Comparison of ENCODE assay signal across 8 mouse cellular contexts in the genomic region with DNA sequence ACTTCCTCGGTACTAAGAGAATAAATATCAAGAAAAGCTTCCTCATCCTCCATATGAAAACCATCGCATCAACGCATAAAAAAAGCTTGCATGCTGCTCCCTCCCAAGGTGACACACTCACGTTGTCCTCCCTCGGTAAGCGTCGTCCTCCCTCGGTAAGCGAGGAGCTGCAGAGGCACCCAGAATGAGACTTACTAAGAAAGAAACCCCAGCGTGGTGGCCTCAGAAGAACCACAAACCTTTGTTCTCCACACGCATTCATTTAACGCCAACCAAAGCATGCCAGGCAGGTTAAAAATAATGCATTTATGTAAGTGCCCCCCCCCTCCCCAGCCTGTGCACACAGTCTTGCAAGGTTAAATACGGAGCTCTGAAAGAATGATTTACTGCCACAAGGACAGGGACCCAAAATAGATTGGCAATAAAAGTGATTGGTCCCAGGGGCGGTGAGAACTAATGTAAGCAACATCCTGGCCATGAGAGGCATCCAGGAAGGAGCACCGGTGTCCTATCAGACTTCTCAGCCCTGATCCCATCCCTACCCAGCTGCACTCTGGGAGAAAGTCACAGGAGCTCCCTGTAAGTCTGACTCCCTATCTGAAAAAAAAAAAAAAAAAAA. TPM values are rescaled to one million over a fixed set of nuclear protein-coding genes. Genes with fewer than 3 reads are reported as not detected.
DNase-seq lines count a peak whose midpoint lies in the region; ATAC-seq and TF ChIP-seq lines count a peak whose summit lies in the region.

No protein-coding gene starts in this region.

- no peaks in the 10 kb centered on the region for H3K36me3 ChIP-seq in forebrain, embryonic 11.5 days (ENCODE audit: control insufficient read depth, insufficient read depth, low read length)
- H3K36me3 ChIP-seq in intestine, embryonic 15.5 days, result no peaks in the 10 kb centered on the region
- no peaks in the 10 kb centered on the region for H3K36me3 ChIP-seq in neural tube, embryonic 13.5 days
- no peaks in the 10 kb centered on the region for H3K36me3 ChIP-seq in liver, embryonic 11.5 days (ENCODE audit: control insufficient read depth, insufficient read depth, low read length)

- no peak for DNase-seq in left cerebral cortex, adult 2 months (ENCODE audit: extremely low spot score in 1 of 2, low spot score in 2 of 2)
- DNase-seq in left cerebral cortex, adult 11 months (ENCODE audit: low spot score), result no peak
- DNase-seq in forebrain, embryonic 11.5 days (ENCODE audit: low spot score), result no peak
- no peak for DNase-seq in urinary bladder, postnatal 36 days (ENCODE audit: low spot score in 2 of 2)
- no peak for DNase-seq in liver, embryonic 11.5 days (ENCODE audit: low spot score)
- DNase-seq in gastrocnemius, postnatal 36 days, result no peak

- ATAC-seq in forebrain, embryonic 11.5 days (replicated peaks; ENCODE audit: low FRiP score), result no peak
- no peak for ATAC-seq in intestine, embryonic 15.5 days
- ATAC-seq in neural tube, embryonic 13.5 days (ENCODE audit: low read depth), result no peak
- ATAC-seq in liver, embryonic 11.5 days (replicated peaks; ENCODE audit: low FRiP score), result no peak

- 0 out of 2 replicates have a peak overlapping the region, but pooled peaks have one; percentile 27 for H3K4me2 ChIP-seq in forebrain, embryonic 11.5 days (ENCODE audit: low read depth, low read length, severe bottlenecking)
- peak overlapping the region; percentile 26 for H3K4me2 ChIP-seq in intestine, embryonic 15.5 days (replicated peaks)
- peak overlapping the region; percentile 89 for H3K4me2 ChIP-seq in neural tube, embryonic 13.5 days
- no peak overlapping the region for H3K4me2 ChIP-seq in liver, embryonic 11.5 days

- 10% methylated on average over 15 of the region's 15 CpGs for WGBS in forebrain, embryonic 11.5 days
- 15% methylated on average over 15 of the region's 15 CpGs for WGBS in intestine, embryonic 15.5 days
- 4% methylated on average over 15 of the region's 15 CpGs for WGBS in neural tube, embryonic 13.5 days
- WGBS in liver, embryonic 11.5 days, result 25% methylated on average over 15 of the region's 15 CpGs

- TF ChIP-seq CTCF in left cerebral cortex, adult 2 months (IDR thresholded peaks at IDR 0.05), result no peak

- peak overlapping the region; percentile 32; the same call in 1 of the 2 replicates for H3K9ac ChIP-seq in forebrain, embryonic 11.5 days (ENCODE audit: low read length)
- H3K9ac ChIP-seq in intestine, embryonic 15.5 days, result peak overlapping the region; percentile 10; the same call in 1 of the 2 replicates
- peak overlapping the region; percentile 55 for H3K9ac ChIP-seq in neural tube, embryonic 13.5 days
- H3K9ac ChIP-seq in liver, embryonic 11.5 days (ENCODE audit: low read depth, low read length), result no peak overlapping the region

- H3K9me3 ChIP-seq in forebrain, embryonic 11.5 days (ENCODE audit: control insufficient read depth, low read length), result no peaks in the 10 kb centered on the region
- H3K9me3 ChIP-seq in intestine, embryonic 15.5 days, result no peaks in the 10 kb centered on the region
- H3K9me3 ChIP-seq in neural tube, embryonic 13.5 days, result no peaks in the 10 kb centered on the region
- no peaks in the 10 kb centered on the region for H3K9me3 ChIP-seq in liver, embryonic 11.5 days (ENCODE audit: control insufficient read depth, low read length)

- peaks cover 10% of the 10 kb centered on the region for H3K4me1 ChIP-seq in forebrain, embryonic 11.5 days (replicated peaks; ENCODE audit: control insufficient read depth, insufficient read depth, low read length)
- peaks cover 38% of the 10 kb centered on the region for H3K4me1 ChIP-seq in intestine, embryonic 15.5 days (replicated peaks)
- peaks cover 68% of the 10 kb centered on the region for H3K4me1 ChIP-seq in neural tube, embryonic 13.5 days (replicated peaks)
- peaks cover 26% of the 10 kb centered on the region for H3K4me1 ChIP-seq in liver, embryonic 11.5 days (replicated peaks; ENCODE audit: control insufficient read depth, insufficient read depth, low read length)

- intact Hi-C loops in left cerebral cortex, adult 2 months (cut with DNase I), result loop anchor here (5.0 kb wide), 1 partner anchor 84 kb away; no protein-coding TSS in a partner anchor
- intact Hi-C loops in gastrocnemius, postnatal 36 days (cut with DNase I), result loop anchor here (2.0 kb wide), 1 partner anchor 343 kb away; no protein-coding TSS in a partner anchor

- peak overlapping the region; percentile 36 for H3K4me3 ChIP-seq in left cerebral cortex, adult 2 months
- no peak overlapping the region for H3K4me3 ChIP-seq in forebrain, embryonic 11.5 days (ENCODE audit: low read depth, low read length)
- H3K4me3 ChIP-seq in intestine, embryonic 15.5 days (replicated peaks), result no peak overlapping the region
- peak overlapping the region; percentile 18 for H3K4me3 ChIP-seq in neural tube, embryonic 13.5 days
- no peak overlapping the region for H3K4me3 ChIP-seq in liver, embryonic 11.5 days (ENCODE audit: low read depth, low read length)

- H3K27me3 ChIP-seq in forebrain, embryonic 11.5 days (ENCODE audit: control insufficient read depth, insufficient read depth, low read length), result no peaks in the 10 kb centered on the region
- no peaks in the 10 kb centered on the region for H3K27me3 ChIP-seq in intestine, embryonic 15.5 days (replicated peaks)
- H3K27me3 ChIP-seq in neural tube, embryonic 13.5 days, result no peaks in the 10 kb centered on the region
- H3K27me3 ChIP-seq in liver, embryonic 11.5 days (replicated peaks; ENCODE audit: control insufficient read depth, insufficient read depth, low read length), result peaks cover 31% of the 10 kb centered on the region

- peak overlapping the region; percentile 5; the same call in 1 of the 2 replicates for H3K27ac ChIP-seq in left cerebral cortex, adult 2 months
- H3K27ac ChIP-seq in forebrain, embryonic 11.5 days (ENCODE audit: low read depth, low read length), result no peak overlapping the region
- H3K27ac ChIP-seq in intestine, embryonic 15.5 days, result no peak overlapping the region
- H3K27ac ChIP-seq in neural tube, embryonic 13.5 days (replicated peaks), result peak overlapping the region; percentile 28; the same call in 1 of the 2 replicates
- H3K27ac ChIP-seq in liver, embryonic 11.5 days (ENCODE audit: low read depth, low read length), result no peak overlapping the region

RNA-seq across cellular contexts. Expression of gene Trio, which starts 3.9 kb away (rescaled TPM):
- total RNA-seq in left cerebral cortex, adult 2 months (2021), result 100 to 1,000 TPM; 252 to 279 TPM
- polyA plus RNA-seq in forebrain, embryonic 11.5 days (2014; fragmentation: Nextera tagmentation; extraction: Ambion mirVana), result 41.8 and 42.5 TPM in 2 replicates
- 15.9 and 17.5 TPM in 2 replicates for polyA plus RNA-seq in intestine, embryonic 15.5 days (2015; fragmentation: Nextera tagmentation; extraction: Ambion mirVana)
- 32.9 and 38.6 TPM in 2 replicates for polyA plus RNA-seq in neural tube, embryonic 13.5 days (2015; fragmentation: Nextera tagmentation; extraction: Ambion mirVana)
- 9.4 and 14.0 TPM in 2 replicates for polyA plus RNA-seq in liver, embryonic 11.5 days (2014; fragmentation: Nextera tagmentation; extraction: Ambion mirVana)
- total RNA-seq in gastrocnemius, postnatal 36 days (2021), result 10 to 100 TPM; 26.4 to 32.8 TPM

Comparison
In these comparisons a context has a peak if more than half of its experiments do, and no peak if none do; other contexts are left out.
1. H3K27ac ChIP-seq: peak in left cerebral cortex, adult 2 months (single experiment) and neural tube, embryonic 13.5 days (single experiment); none in forebrain, embryonic 11.5 days (single experiment), intestine, embryonic 15.5 days (single experiment) and liver, embryonic 11.5 days (single experiment).
2. H3K4me3 ChIP-seq: peak in left cerebral cortex, adult 2 months (single experiment) and neural tube, embryonic 13.5 days (single experiment); none in forebrain, embryonic 11.5 days (single experiment), intestine, embryonic 15.5 days (single experiment) and liver, embryonic 11.5 days (single experiment).